Mouse (Mus musculus) liver, adult 2 months (tissue): ENCODE results near the gene Got1. TPM values are rescaled to one million over a fixed set of nuclear protein-coding genes. Genes with fewer than 3 reads are reported as not detected.

Experiments used
- DNase-seq: peaks from one replicate; pipeline ENCODE4 v3.0.0-alpha.2; 2011; ENCODE audit warnings: low read depth, low spot score; ENCODE audit errors: extremely low read depth
- H3K27ac ChIP-seq: fragments of 200-500 bp; replicated peaks from 2 replicates; pipeline ENCODE4 v1.5.1; 2012; ENCODE audit warnings: low read depth, mild to moderate bottlenecking, control low read depth, inconsistent platforms, low read length; ENCODE audit not compliant: insufficient read depth
- H3K27me3 ChIP-seq: fragments of 200-500 bp; 2 replicates; pipeline ENCODE4 v1.6.1; 2012; ENCODE audit warnings: mild to moderate bottlenecking, moderate library complexity, low read length, inconsistent platforms; ENCODE audit not compliant: control insufficient read depth, insufficient read depth
- H3K36me3 ChIP-seq: fragments of 200-500 bp; 2 replicates; pipeline ENCODE4 v1.6.1; 2012; ENCODE audit warnings: low read length, inconsistent platforms; ENCODE audit not compliant: control insufficient read depth, insufficient read depth
- H3K4me1 ChIP-seq: fragments of 200-500 bp; 2 replicates; pipeline ENCODE4 v1.6.1; 2011; ENCODE audit warnings: low read length; ENCODE audit not compliant: control insufficient read depth, insufficient read depth
- H3K4me3 ChIP-seq: fragments of 200-500 bp; 2 replicates; pipeline ENCODE4 v1.5.1; 2011; ENCODE audit warnings: low read depth, mild to moderate bottlenecking, control low read depth, low read length, moderate library complexity; ENCODE audit not compliant: insufficient read depth
- H3K79me2 ChIP-seq: fragments of 200-500 bp; 2 replicates; pipeline ENCODE4 v1.6.1; 2012; ENCODE audit warnings: inconsistent platforms, mild to moderate bottlenecking, low read length, moderate library complexity; ENCODE audit not compliant: control insufficient read depth, insufficient read depth
- H3K9ac ChIP-seq: fragments of 200-500 bp; 2 replicates; pipeline ENCODE4 v1.6.1; 2012; ENCODE audit warnings: low read depth, mild to moderate bottlenecking, control low read depth, inconsistent platforms, low read length
- CTCF ChIP-seq: fragments of 200-500 bp; IDR thresholded peaks from 2 replicates; pipeline ENCODE4 v1.5.1; 2011; ENCODE audit warnings: low read depth, low read length, control low read depth
- POLR2A ChIP-seq: fragments of 200-500 bp; IDR thresholded peaks from 2 replicates; pipeline ENCODE4 v1.6.1; 2011; ENCODE audit warnings: low read length, control low read depth; ENCODE audit not compliant: insufficient read depth; ENCODE audit errors: extremely low read depth
- WGBS: fragments of 180-500 bp; shearing (Covaris S2); methylation state at CpG from one replicate; pipeline ENCODE4 v1.1.7; 2018; 5-methylcytosine and 5-hydroxymethylcytosine counted together
- polyA plus RNA-seq: library from polyadenylated mRNA; depleted of rRNA; stranded (reverse); fragments of >200 nt; gene quantifications from 2 replicates; pipeline ENCODE4 v1.2.3, GENCODE M21; 2012
- total RNA-seq: library from RNA; depleted of rRNA; stranded (reverse); fragments of >200 nt; gene quantifications from 2 replicates; pipeline ENCODE4 v1.2.3, GENCODE M21; 2014

The Got1 gene
- total and polyA plus RNA-seq, 2 experiments, result 206 to 272 TPM

GRCm38 (mm10) chr19:43516397-43517035 lies 7.9 kb downstream of the Got1 start:
- peaks cover 45% of the 10 kb centered on the region for H3K4me1 ChIP-seq
- H3K36me3 ChIP-seq, result peaks cover 26% of the 10 kb centered on the region
- WGBS, result 8% methylated on average over 14 of the region's 14 CpGs
- H3K27me3 ChIP-seq, result no peaks in the 10 kb centered on the region
- DNase-seq, result peak; percentile 92
- H3K79me2 ChIP-seq, result peaks cover 12% of the 10 kb centered on the region; the same call in 1 of the 2 replicates
- H3K27ac ChIP-seq, result peak overlapping the region; percentile 87
- no peak for TF ChIP-seq POLR2A
- no peak for TF ChIP-seq CTCF
- H3K4me3 ChIP-seq, result no peak overlapping the region
- peak overlapping the region; percentile 50 for H3K9ac ChIP-seq

DNA sequence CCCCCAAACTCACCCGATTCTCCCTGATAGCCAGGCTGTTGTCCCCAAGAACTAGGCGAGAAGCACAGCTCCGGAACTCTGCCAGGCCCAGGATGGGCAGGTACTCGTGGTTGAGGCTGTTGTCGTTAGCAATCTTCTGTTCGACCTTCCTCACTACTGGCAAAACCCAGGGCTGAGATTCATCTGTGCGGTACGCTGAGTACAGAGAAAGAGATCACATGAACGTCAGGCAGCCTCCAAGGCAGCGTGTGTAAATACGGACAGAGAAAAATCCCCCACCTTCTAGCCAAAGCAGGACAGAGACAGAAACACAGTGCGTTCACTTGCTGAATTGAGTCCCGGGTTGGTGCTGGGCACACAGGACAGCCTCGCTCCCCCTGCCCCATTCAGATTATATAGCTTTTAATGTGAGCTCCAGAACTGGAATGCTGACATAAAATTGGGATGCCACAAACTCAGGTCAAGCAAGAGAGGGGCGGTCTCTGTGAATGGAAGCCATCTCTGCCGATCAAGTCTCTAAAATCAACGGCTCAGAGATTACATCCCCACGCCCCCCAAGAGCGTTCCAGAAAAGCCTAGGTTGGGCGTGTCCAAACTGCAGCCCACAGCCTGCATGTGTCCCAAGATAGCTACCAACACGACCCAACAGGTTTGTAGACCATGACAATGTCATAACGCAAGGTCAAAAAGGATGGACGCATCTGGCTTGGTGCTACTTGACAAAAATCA lies 8.6 kb downstream of the Got1 start:
- Histone ChIP-seq H3K4me1 (peaks cover 50% of the 10 kb centered on the region), H3K4me3 (no peak overlapping the region; the same call in 1 of the 2 replicates), H3K9ac (peak overlapping the region; percentile 50), H3K79me2 (peaks cover 12% of the 10 kb centered on the region; the same call in 1 of the 2 replicates), H3K27ac (peak overlapping the region; percentile 87), H3K27me3 (no peaks in the 10 kb centered on the region), H3K36me3 (peaks cover 26% of the 10 kb centered on the region)
- TF ChIP-seq POLR2A (no peak), CTCF (no peak)
- 45% methylated on average over 23 of the region's 23 CpGs for WGBS
- DNase-seq, result peak; percentile 64

DNA sequence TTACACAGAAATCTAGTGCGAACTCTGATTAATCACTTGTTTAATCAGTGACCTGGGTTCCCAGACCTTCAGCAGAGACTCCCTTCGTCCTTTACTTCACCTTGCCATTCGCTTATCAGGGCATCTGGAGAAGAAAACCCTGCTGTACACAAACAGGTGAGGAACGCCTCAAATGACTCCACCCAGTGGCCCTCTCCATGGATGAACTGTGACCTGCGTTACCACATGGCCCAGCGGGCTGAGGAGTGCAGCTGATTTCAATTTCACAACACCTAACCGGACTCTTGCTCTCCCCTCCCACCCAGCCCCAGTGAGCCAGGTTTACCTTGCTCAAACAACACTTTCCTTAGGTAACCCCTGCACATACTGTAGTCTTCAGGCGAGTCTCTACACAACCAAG lies 10.5 kb downstream of the Got1 start:
- Histone ChIP-seq H3K9ac (no peak overlapping the region; the same call in 1 of the 2 replicates), H3K4me3 (peak overlapping the region; percentile 8; the same call in 1 of the 2 replicates), H3K27me3 (no peaks in the 10 kb centered on the region), H3K79me2 (peaks cover 3% of the 10 kb centered on the region; the same call in 1 of the 2 replicates), H3K27ac (peak overlapping the region; percentile 80), H3K36me3 (peaks cover 31% of the 10 kb centered on the region), H3K4me1 (peaks cover 45% of the 10 kb centered on the region)
- 29% methylated on average over 8 of the region's 8 CpGs for WGBS
- TF ChIP-seq POLR2A (no peak), CTCF (no peak)
- DNase-seq, result peak; percentile 97

- H3K27ac ChIP-seq, result peak overlapping the region; percentile 81
- TF ChIP-seq CTCF (no peak), POLR2A (no peak)
- H3K36me3 ChIP-seq, result peaks cover 42% of the 10 kb centered on the region
- peaks cover 3% of the 10 kb centered on the region; the same call in 1 of the 2 replicates for H3K79me2 ChIP-seq
- WGBS, result 26% methylated on average over 22 of the region's 22 CpGs
- H3K4me3 ChIP-seq, result peak overlapping the region; percentile 0; the same call in 1 of the 2 replicates
- peak overlapping the region; percentile 48 for H3K9ac ChIP-seq
- H3K27me3 ChIP-seq, result no peaks in the 10 kb centered on the region
- DNase-seq, result peak; percentile 84
- peaks cover 39% of the 10 kb centered on the region for H3K4me1 ChIP-seq
Measured at GRCm38 (mm10) chr19:43511621-43512620, 12.5 kb downstream of the Got1 start.

DNA sequence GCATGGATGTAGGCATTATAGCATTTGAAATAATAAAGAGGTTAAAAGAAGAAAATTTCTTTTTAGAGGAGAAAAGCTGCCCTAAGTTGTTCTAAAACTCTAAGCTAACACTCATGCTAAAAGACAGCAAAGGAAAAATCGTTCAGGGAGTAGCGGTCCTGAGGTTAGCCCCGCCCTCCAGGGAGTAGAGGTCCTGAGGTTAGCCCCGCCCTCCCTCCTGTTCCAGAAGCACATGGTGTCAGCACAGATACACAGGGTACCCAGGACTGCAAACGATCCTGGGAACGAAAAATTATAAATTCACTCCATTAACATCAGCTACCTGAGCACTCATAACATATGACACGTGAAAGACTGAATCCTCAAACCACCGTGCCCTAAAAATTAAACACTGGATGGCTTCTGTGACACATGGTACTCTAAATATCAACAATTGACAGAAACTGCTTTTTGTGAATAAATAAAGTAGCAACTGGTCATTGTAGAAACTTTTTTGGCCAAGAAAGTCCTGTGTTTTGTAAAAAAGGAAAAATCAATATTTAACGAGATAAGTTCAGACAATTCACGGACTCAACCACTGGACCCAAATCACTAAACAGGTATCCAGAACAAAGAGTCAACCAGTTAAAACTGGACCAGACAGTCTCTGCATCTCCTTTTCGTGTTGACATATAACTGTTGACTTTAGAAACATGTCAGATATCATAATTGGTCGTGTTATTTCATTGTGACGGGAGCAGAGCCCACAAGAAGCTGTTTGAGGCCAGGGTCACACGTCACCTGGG lies 13.8 kb downstream of the Got1 start:
- H3K36me3 ChIP-seq, result peaks cover 49% of the 10 kb centered on the region
- DNase-seq, result peak; percentile 90
- H3K4me1 ChIP-seq, result peaks cover 27% of the 10 kb centered on the region
- 27% methylated on average over 14 of the region's 14 CpGs for WGBS
- H3K9ac ChIP-seq, result peak overlapping the region; percentile 25; the same call in 1 of the 2 replicates
- TF ChIP-seq CTCF, result no peak
- TF ChIP-seq POLR2A, result no peak
- peak overlapping the region; percentile 81 for H3K27ac ChIP-seq
- no peaks in the 10 kb centered on the region for H3K27me3 ChIP-seq
- peaks cover 3% of the 10 kb centered on the region; the same call in 1 of the 2 replicates for H3K79me2 ChIP-seq
- H3K4me3 ChIP-seq, result no peak overlapping the region
